16 mouse cellular contexts compared by ENCODE assay signal in genomic region chr16:12617781-12618180, GRCm38 (mm10).
"Had no signal": no experiment of that assay in that cellular context is flagged by ENCODE, and none has a peak within 500 bp of the region (broad histone marks: within the 10 kb centered on the region; RNA-seq: fewer than 3 reads in every experiment).

No protein-coding gene starts in this region.

- H3K9ac ChIP-seq: kidney, embryonic 15.5 days; limb, embryonic 13.5 days; lung, embryonic 15.5 days; neural tube, embryonic 15.5 days had no signal

- H3K4me3 ChIP-seq: kidney, embryonic 15.5 days; limb, embryonic 13.5 days; lung, embryonic 15.5 days; midbrain, embryonic 10.5 days; myocyte; neural tube, embryonic 15.5 days had no signal

- H3K27me3 ChIP-seq: kidney, embryonic 15.5 days; limb, embryonic 13.5 days; lung, embryonic 15.5 days; neural tube, embryonic 15.5 days had no signal

- H3K4me2 ChIP-seq: kidney, embryonic 15.5 days; limb, embryonic 13.5 days; liver, embryonic 11.5 days; lung, embryonic 15.5 days; neural tube, embryonic 15.5 days had no signal

- H3K9me3 ChIP-seq: kidney, embryonic 15.5 days; limb, embryonic 13.5 days; lung, embryonic 15.5 days; midbrain, embryonic 10.5 days; neural tube, embryonic 15.5 days had no signal

- H3K4me1 ChIP-seq: kidney, embryonic 15.5 days; limb, embryonic 13.5 days; midbrain, embryonic 10.5 days; neural tube, embryonic 15.5 days had no signal

- H3K36me3 ChIP-seq: kidney, embryonic 15.5 days; limb, embryonic 13.5 days; lung, embryonic 15.5 days; midbrain, embryonic 10.5 days; neural tube, embryonic 15.5 days had no signal

- DNase-seq: kidney, adult 2 months; kidney, postnatal 14 days; left cerebral cortex, postnatal 4 days; lung, postnatal 36 days; midbrain, embryonic 14.5 days; right cerebral cortex, postnatal 4 days; spleen, adult 18-20 months; thymus, adult 18-20 months; thymus, postnatal 14 days had no signal

- H3K27ac ChIP-seq: kidney, embryonic 15.5 days; limb, embryonic 13.5 days; lung, embryonic 15.5 days; midbrain, embryonic 10.5 days; neural tube, embryonic 15.5 days had no signal
